In genomic region chr11:75572854-75573650, GRCm38 (mm10) we compare ENCODE assay signal across 8 mouse cellular contexts. TPM values are rescaled to one million over a fixed set of nuclear protein-coding genes. Genes with fewer than 3 reads are reported as not detected.
DNase-seq lines count a peak whose midpoint lies in the region; ATAC-seq and TF ChIP-seq lines count a peak whose summit lies in the region.

No protein-coding gene starts in this region.

- H3K9ac ChIP-seq in hindbrain, embryonic 15.5 days, result peak overlapping the region; percentile 26

- peak overlapping the region; percentile 78 for H3K27ac ChIP-seq in hindbrain, embryonic 15.5 days (replicated peaks)

- H3K27me3 ChIP-seq in Patski, result no peaks in the 10 kb centered on the region
- no peaks in the 10 kb centered on the region for H3K27me3 ChIP-seq in hindbrain, embryonic 15.5 days

- ATAC-seq in Patski, result peak; percentile 77
- ATAC-seq in hindbrain, embryonic 15.5 days (ENCODE audit: low FRiP score, low read depth), result peak; percentile 89

- 8% methylated on average over 12 of the region's 12 CpGs for WGBS in hindbrain, embryonic 15.5 days

- H3K4me3 ChIP-seq in hindbrain, embryonic 15.5 days, result no peak overlapping the region

- peaks cover 21% of the 10 kb centered on the region for H3K36me3 ChIP-seq in hindbrain, embryonic 15.5 days

- H3K4me1 ChIP-seq in hindbrain, embryonic 15.5 days (replicated peaks), result peaks cover 19% of the 10 kb centered on the region

- CTCF ChIA-PET in Patski (lab: Charles Lee), result interaction anchor here (0.9 to 3.2 kb wide), 5 partner anchors 10 to 171 kb away, joined by 3 to 26 read pairs (median 4); partner anchors contain the start of gene Slc43a2

- H3K4me2 ChIP-seq in hindbrain, embryonic 15.5 days, result peak overlapping the region; percentile 4; the same call in 1 of the 2 replicates

- no peak for DNase-seq in Patski (ENCODE audit: low read depth, low spot score)
- peak; percentile 96 to 97 for DNase-seq in cerebellum, postnatal 14 days
- DNase-seq in frontal cortex, postnatal 25 days (ENCODE audit: low spot score in 2 of 2), result peak; percentile 92 to 93
- peak; percentile 91 for DNase-seq in left cerebral cortex, adult 11 months (ENCODE audit: low spot score)
- DNase-seq in lung, postnatal 4 days, result peak; percentile 91 to 94
- peak; percentile 85 for DNase-seq in retina, postnatal 7 days (ENCODE audit: low read depth, low spot score)
- DNase-seq in urinary bladder, adult 2 months (ENCODE audit: low spot score), result peak; percentile 88

- in situ Hi-C loops in Patski (cut with MboI; ENCODE audit: low pct_unique_long_range_greater_than_20kb), result loop anchor here (5.0 to 10.0 kb wide), 2 partner anchors 41 to 178 kb away; partner anchors contain the start of gene Slc43a2

- TF ChIP-seq CTCF in Patski (IDR thresholded peaks at IDR 0.05), result no peak

- H3K9me3 ChIP-seq in hindbrain, embryonic 15.5 days, result no peaks in the 10 kb centered on the region

- POLR2A ChIA-PET in Patski (lab: Charles Lee), result interaction anchor here (0.8 to 2.2 kb wide), 2 partner anchors 42 to 53 kb away, joined by 3 to 10 read pairs; partner anchors contain the start of gene Slc43a2

RNA-seq across cellular contexts. Expression of gene Pitpna, which starts 14.8 kb away (rescaled TPM):
- polyA plus RNA-seq in Patski (2021), result 141 TPM
- 120 and 124 TPM in 2 replicates for polyA plus RNA-seq in hindbrain, embryonic 15.5 days (2015; fragmentation: Nextera tagmentation; extraction: Ambion mirVana)
- 148 and 178 TPM in 2 replicates for polyA plus RNA-seq in urinary bladder, adult 2 months (2012; rRNA removed)

RNA-seq across cellular contexts. Expression of gene Slc43a2, which starts 41.6 kb away (rescaled TPM):
- 10.0 TPM for polyA plus RNA-seq in Patski (2021)
- polyA plus RNA-seq in hindbrain, embryonic 15.5 days (2015; fragmentation: Nextera tagmentation; extraction: Ambion mirVana), result 15.2 and 17.6 TPM in 2 replicates
- polyA plus RNA-seq in urinary bladder, adult 2 months (2012; rRNA removed), result 11.3 and 12.5 TPM in 2 replicates

RNA-seq across cellular contexts. Expression of gene Inpp5k, which starts 57.7 kb away (rescaled TPM):
- polyA plus RNA-seq in Patski (2021), result 32.9 TPM
- 38.8 and 39.1 TPM in 2 replicates for polyA plus RNA-seq in hindbrain, embryonic 15.5 days (2015; fragmentation: Nextera tagmentation; extraction: Ambion mirVana)
- polyA plus RNA-seq in urinary bladder, adult 2 months (2012; rRNA removed), result 61.9 and 68.7 TPM in 2 replicates

RNA-seq across cellular contexts. Expression of gene Scarf1, which starts 59.7 kb away (rescaled TPM):
- polyA plus RNA-seq in Patski (2021), result 0.17 TPM
- polyA plus RNA-seq in hindbrain, embryonic 15.5 days (2015; fragmentation: Nextera tagmentation; extraction: Ambion mirVana), result 4.0 and 4.5 TPM in 2 replicates
- polyA plus RNA-seq in urinary bladder, adult 2 months (2012; rRNA removed), result 4.9 and 6.4 TPM in 2 replicates
